Mouse (Mus musculus): Measurements from ENCODE around the gene Mef2b.

GRCm38 (mm10) chr8:70178231-70178630, 38.7 kb downstream of the Mef2b start:
- TF ChIP-seq EP300 (IDR thresholded peaks at IDR 0.05): no peak
- no peak for TF ChIP-seq CTCF (IDR thresholded peaks at IDR 0.05)

Data from lung, postnatal 0 days (tissue).